Mouse (Mus musculus) stomach, embryonic 14.5 days (tissue): ENCODE measurements at regions not wholly inside any gene's neighbourhood (a gene's known extent, or its start where the extent isn't known, plus 50 kb on each side); places are given as distances from the start of the nearest gene placed in this dataset.
A peak's percentile ranks its signal among the peaks of the same experiment; 100 is the strongest.

Source experiments
- ATAC-seq: fragments of 200-750 bp; cut with Nextera tagmentation; 2 replicates; pipeline ENCODE4 v1.8.0; 2017; ENCODE audit warnings: low read depth, moderate TSS enrichment; ENCODE audit not compliant: insufficient number of reproducible peaks, insufficient read depth, low FRiP score
- H3K27ac ChIP-seq: fragments of 300-500 bp; sonication (generic); 2 replicates; pipeline ENCODE4 v1.5.1; 2014; ENCODE audit warnings: mild to moderate bottlenecking, low read length, moderate library complexity, mixed read lengths
- H3K27me3 ChIP-seq: fragments of 300-500 bp; sonication (generic); 2 replicates; pipeline ENCODE4 v1.6.1; 2014; ENCODE audit warnings: low read length, control low read depth, mixed read lengths; ENCODE audit not compliant: control insufficient read depth, insufficient read depth
- H3K36me3 ChIP-seq: fragments of 300-500 bp; sonication (generic); 2 replicates; pipeline ENCODE4 v1.6.1; 2014; ENCODE audit warnings: mild to moderate bottlenecking, control low read depth, low read length, moderate library complexity, mixed read lengths; ENCODE audit not compliant: control insufficient read depth, insufficient read depth
- H3K4me1 ChIP-seq: fragments of 300-500 bp; sonication (generic); 2 replicates; pipeline ENCODE4 v1.6.1; 2014; ENCODE audit warnings: low read length, control low read depth, mixed read lengths; ENCODE audit not compliant: control insufficient read depth, insufficient read depth
- H3K4me2 ChIP-seq: fragments of 300-500 bp; sonication (generic); replicated peaks from 2 replicates; pipeline ENCODE4 v1.6.1; 2014; ENCODE audit warnings: low read depth, low read length, control low read depth
- H3K4me3 ChIP-seq: fragments of 300-500 bp; sonication (generic); 2 replicates; pipeline ENCODE4 v1.5.1; 2014; ENCODE audit warnings: low read depth, low read length, control low read depth
- H3K9ac ChIP-seq: fragments of 300-500 bp; sonication (generic); replicated peaks from 2 replicates; pipeline ENCODE4 v1.6.1; 2014; ENCODE audit warnings: low read depth, mild to moderate bottlenecking, control low read depth, low read length, moderate library complexity, mixed read lengths
- H3K9me3 ChIP-seq: fragments of 300-500 bp; sonication (generic); 2 replicates; pipeline ENCODE4 v1.6.1; 2016; ENCODE audit warnings: low read depth, low read length, control low read depth; ENCODE audit not compliant: control insufficient read depth
- WGBS: fragments of 180-500 bp; shearing (Covaris S2); extraction: QIAGEN DNeasy Blood & Tissue Kit; methylation state at CpG from one replicate; pipeline ENCODE4 v1.1.7; 2014; 5-methylcytosine and 5-hydroxymethylcytosine counted together

DNA sequence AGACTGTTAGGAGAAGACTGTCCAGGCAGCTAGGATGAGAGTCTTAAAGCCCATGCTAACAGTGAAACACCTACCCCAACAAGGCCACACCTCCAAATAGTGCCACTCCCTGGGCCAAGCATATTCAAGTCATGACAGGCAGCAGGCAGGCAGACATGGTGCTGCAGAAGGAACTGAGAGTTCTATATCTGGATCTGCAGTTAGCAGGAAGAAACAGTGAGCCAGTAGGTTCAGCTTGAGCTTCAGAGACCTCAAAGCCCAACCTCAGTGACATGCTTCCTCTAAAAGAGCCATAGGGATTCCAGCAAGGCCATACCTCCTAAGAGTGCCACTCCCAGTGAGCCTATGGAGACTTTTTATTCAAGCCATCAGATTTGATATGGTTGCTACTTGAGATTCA lies 252.0 kb upstream of the Slc30a5 start:
- no peak for ATAC-seq
- H3K4me2 ChIP-seq: no peak overlapping the region
- no peak overlapping the region for H3K9ac ChIP-seq
- no peak overlapping the region for H3K27ac ChIP-seq
- H3K36me3 ChIP-seq: no peaks in the 10 kb centered on the region
- no peaks in the 10 kb centered on the region for H3K27me3 ChIP-seq
- H3K4me3 ChIP-seq: no peak overlapping the region
- no peaks in the 10 kb centered on the region for H3K4me1 ChIP-seq
- H3K9me3 ChIP-seq: no peaks in the 10 kb centered on the region

DNA sequence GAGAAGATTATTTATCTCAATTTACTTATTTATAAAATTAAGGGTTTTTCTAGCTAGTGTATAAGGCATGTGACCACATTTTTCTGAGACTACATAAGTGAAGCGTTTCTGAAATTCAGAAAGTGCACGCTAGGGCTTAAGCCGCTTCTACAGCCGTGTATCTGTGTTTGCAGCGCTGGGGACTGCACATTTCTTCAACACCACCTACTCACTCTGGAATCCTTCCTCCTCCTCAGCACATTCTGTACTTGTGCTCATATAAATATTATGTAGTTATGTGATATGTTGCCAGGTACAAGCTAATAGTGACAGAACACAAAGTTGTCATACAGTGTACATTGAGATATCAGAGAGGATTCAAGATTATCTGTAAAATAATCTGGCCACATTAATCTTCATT lies 251.0 kb upstream of the Slc30a5 start:
- WGBS: 91% methylated on average over 5 of the region's 5 CpGs
- Histone ChIP-seq H3K27ac (no peak overlapping the region), H3K36me3 (no peaks in the 10 kb centered on the region), H3K9me3 (no peaks in the 10 kb centered on the region), H3K27me3 (no peaks in the 10 kb centered on the region), H3K4me2 (no peak overlapping the region), H3K9ac (no peak overlapping the region), H3K4me3 (no peak overlapping the region), H3K4me1 (no peaks in the 10 kb centered on the region)
- no peak for ATAC-seq

DNA sequence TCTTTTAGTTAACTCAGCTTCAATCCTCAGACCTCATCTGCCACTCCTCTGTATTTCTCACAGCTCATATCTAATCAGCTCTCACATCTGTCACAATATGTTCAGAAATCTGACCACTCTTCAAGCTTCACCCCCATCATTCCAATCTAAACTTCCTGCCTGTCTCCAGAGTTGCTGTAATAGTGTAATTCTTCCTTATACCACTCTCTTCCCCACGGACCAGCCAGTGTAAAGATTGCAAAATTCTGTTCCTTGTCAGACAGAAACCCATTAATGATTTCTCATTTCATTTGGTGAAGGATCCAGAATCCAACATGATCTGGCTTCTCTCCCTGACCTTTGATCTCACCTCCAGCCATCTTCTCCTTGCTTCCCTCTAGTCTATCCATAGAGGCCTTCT lies 250.2 kb upstream of the Slc30a5 start:
- no peak overlapping the region for H3K9ac ChIP-seq
- H3K9me3 ChIP-seq: no peaks in the 10 kb centered on the region
- no peak overlapping the region for H3K4me2 ChIP-seq
- H3K27me3 ChIP-seq: no peaks in the 10 kb centered on the region
- no peak overlapping the region for H3K27ac ChIP-seq
- ATAC-seq: no peak
- no peaks in the 10 kb centered on the region for H3K36me3 ChIP-seq
- no peak overlapping the region for H3K4me3 ChIP-seq
- no peaks in the 10 kb centered on the region for H3K4me1 ChIP-seq
- WGBS: 48% methylated on average over 1 of the region's 1 CpGs

GRCm38 (mm10) chr13:101068489-101068888 lies 235.3 kb upstream of the Slc30a5 start:
- no peak overlapping the region for H3K4me2 ChIP-seq
- WGBS: 66% methylated on average over 6 of the region's 6 CpGs
- H3K9me3 ChIP-seq: no peaks in the 10 kb centered on the region
- H3K4me1 ChIP-seq: no peaks in the 10 kb centered on the region
- H3K27me3 ChIP-seq: no peaks in the 10 kb centered on the region
- H3K36me3 ChIP-seq: no peaks in the 10 kb centered on the region
- no peak overlapping the region for H3K27ac ChIP-seq
- no peak overlapping the region for H3K9ac ChIP-seq
- no peak for ATAC-seq
- no peak overlapping the region for H3K4me3 ChIP-seq

GRCm38 (mm10) chr13:101062582-101062981 lies 229.4 kb upstream of the Slc30a5 start:
- 47% methylated on average over 8 of the region's 8 CpGs for WGBS

GRCm38 (mm10) chr13:101061233-101062144 lies 228.3 kb upstream of the Slc30a5 start:
- Histone ChIP-seq H3K4me1 (no peaks in the 10 kb centered on the region), H3K4me2 (no peak overlapping the region), H3K27ac (no peak overlapping the region), H3K4me3 (no peak overlapping the region), H3K36me3 (no peaks in the 10 kb centered on the region), H3K9me3 (no peaks in the 10 kb centered on the region), H3K27me3 (no peaks in the 10 kb centered on the region), H3K9ac (no peak overlapping the region)
- no peak for ATAC-seq
- 75% methylated on average over 15 of the region's 15 CpGs for WGBS

More at GRCm38 (mm10) chr13:101062582-101062981, 229.4 kb upstream of the Slc30a5 start:
- H3K4me1 ChIP-seq: no peaks in the 10 kb centered on the region
- no peaks in the 10 kb centered on the region for H3K27me3 ChIP-seq
- no peak overlapping the region for H3K27ac ChIP-seq
- peak; percentile 49; the same call in 1 of the 2 replicates for ATAC-seq
- H3K36me3 ChIP-seq: no peaks in the 10 kb centered on the region
- H3K9me3 ChIP-seq: no peaks in the 10 kb centered on the region
- H3K4me3 ChIP-seq: no peak overlapping the region
- no peak overlapping the region for H3K4me2 ChIP-seq
- no peak overlapping the region for H3K9ac ChIP-seq

DNA sequence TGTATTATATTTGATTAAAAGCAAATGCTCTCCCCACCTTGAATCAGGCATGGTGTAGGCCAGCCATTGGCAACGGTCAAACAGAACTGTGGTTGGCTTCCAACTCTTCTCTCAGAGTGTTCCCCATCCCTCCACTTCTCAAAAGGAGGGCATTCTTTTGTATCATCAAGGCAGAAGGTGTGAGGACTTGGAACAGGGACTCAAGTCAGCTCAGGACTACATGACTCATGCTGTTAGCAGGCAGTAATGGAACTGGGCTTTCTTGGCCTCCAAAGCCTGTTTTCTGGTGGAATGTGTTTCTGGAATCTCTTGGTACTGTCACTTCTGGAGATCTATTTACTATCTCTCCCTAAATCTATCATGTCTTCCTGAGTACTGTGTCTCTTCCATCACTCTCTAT lies 216.3 kb upstream of the Slc30a5 start:
- Histone ChIP-seq H3K27me3 (no peaks in the 10 kb centered on the region), H3K27ac (no peak overlapping the region), H3K9ac (no peak overlapping the region), H3K4me2 (no peak overlapping the region), H3K36me3 (no peaks in the 10 kb centered on the region), H3K4me3 (no peak overlapping the region), H3K9me3 (no peaks in the 10 kb centered on the region), H3K4me1 (no peaks in the 10 kb centered on the region)
- no peak for ATAC-seq
- WGBS: 85% methylated on average over 1 of the region's 1 CpGs

GRCm38 (mm10) chr13:101032594-101032993 lies 199.4 kb upstream of the Slc30a5 start:
- Histone ChIP-seq H3K9me3 (no peaks in the 10 kb centered on the region), H3K4me1 (no peaks in the 10 kb centered on the region), H3K27me3 (no peaks in the 10 kb centered on the region), H3K27ac (no peak overlapping the region), H3K4me3 (no peak overlapping the region), H3K9ac (no peak overlapping the region), H3K4me2 (no peak overlapping the region), H3K36me3 (no peaks in the 10 kb centered on the region)
- 92% methylated on average over 1 of the region's 1 CpGs for WGBS
- no peak for ATAC-seq

DNA sequence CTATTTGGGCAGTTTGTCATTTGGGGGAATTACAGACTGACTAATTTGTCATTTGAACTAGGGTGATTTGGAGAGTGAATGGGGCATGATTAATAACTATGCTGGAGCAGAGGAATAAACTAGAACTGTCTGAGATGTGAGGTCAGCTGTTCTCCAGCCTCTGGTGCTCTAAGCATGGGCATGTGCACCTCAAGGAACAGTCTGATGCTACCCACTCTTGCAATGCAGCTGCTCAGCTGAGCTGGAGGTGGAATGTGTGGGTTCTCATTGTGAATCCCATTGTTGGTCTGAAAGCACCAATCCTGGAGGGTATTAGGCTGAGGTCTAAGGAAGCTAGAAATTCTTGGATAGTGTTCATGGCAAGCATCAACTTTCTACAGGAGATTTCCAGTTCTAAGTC lies 192.8 kb upstream of the Slc30a5 start:
- no peak overlapping the region for H3K4me3 ChIP-seq
- H3K36me3 ChIP-seq: no peaks in the 10 kb centered on the region
- no peak for ATAC-seq
- no peaks in the 10 kb centered on the region for H3K27me3 ChIP-seq
- no peak overlapping the region for H3K4me2 ChIP-seq
- no peaks in the 10 kb centered on the region for H3K4me1 ChIP-seq
- H3K27ac ChIP-seq: no peak overlapping the region
- no peak overlapping the region for H3K9ac ChIP-seq
- H3K9me3 ChIP-seq: no peaks in the 10 kb centered on the region
